Mouse (Mus musculus) brain, embryonic 14.5 days (tissue): ENCODE measurements around the gene Fndc3b.

Source experiments
- CTCF ChIP-seq: fragments of 200-500 bp; IDR thresholded peaks from 2 replicates; pipeline ENCODE4 v1.5.1; 2012; ENCODE audit warnings: inconsistent platforms, mild to moderate bottlenecking, moderate library complexity, borderline replicate concordance; ENCODE audit not compliant: insufficient read depth, insufficient read length; ENCODE audit errors: extremely low read depth
- POLR2A ChIP-seq: fragments of 200-500 bp; IDR thresholded peaks from 2 replicates; pipeline ENCODE4 v1.6.1; 2012; ENCODE audit warnings: mild to moderate bottlenecking, inconsistent platforms, borderline replicate concordance; ENCODE audit not compliant: poor library complexity, insufficient read depth, insufficient read length, severe bottlenecking; ENCODE audit errors: extremely low read depth

- TF ChIP-seq CTCF, result no peak
- TF ChIP-seq POLR2A, result no peak
Observed at GRCm38 (mm10) chr3:27561921-27562320, 149.2 kb downstream of the Fndc3b start.
